Mouse (Mus musculus) spleen, postnatal 4 days (tissue): ENCODE data around the gene Wdr83.
"Not testable (repeated sequence)": the region's sequence is repeated elsewhere in the genome, so short reads cannot be mapped to it uniquely, and the experiment has no call there.

ENCODE experiments used
- DNase-seq, 2 experiments: peaks; one replicate each; pipeline ENCODE4 v3.0.0; 2022; ENCODE audit warnings: low spot score in 2 of 2

Gene Wdr83

DNA sequence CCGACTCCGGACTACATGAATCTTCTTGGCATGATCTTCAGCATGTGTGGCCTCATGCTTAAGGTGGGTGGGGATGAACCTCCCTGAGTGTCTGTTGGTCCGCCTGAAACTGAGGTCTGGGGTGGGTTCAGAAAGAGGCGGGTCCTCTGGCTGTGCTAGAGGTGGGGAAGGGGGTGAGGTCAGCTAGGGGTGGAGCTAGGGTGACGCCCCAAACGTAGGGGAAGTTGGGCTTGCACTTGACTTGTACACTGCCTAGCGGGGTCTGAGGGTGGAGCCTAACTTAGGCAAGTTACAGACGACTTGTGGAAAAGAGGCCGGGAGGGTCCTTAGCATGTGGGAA, at the start of gene Wdr83:
Wdr83 (minus strand) TSS at position 91 of the 340 bp plus-strand sequence.
- peak; percentile 72 to 79 for DNase-seq

DNA sequence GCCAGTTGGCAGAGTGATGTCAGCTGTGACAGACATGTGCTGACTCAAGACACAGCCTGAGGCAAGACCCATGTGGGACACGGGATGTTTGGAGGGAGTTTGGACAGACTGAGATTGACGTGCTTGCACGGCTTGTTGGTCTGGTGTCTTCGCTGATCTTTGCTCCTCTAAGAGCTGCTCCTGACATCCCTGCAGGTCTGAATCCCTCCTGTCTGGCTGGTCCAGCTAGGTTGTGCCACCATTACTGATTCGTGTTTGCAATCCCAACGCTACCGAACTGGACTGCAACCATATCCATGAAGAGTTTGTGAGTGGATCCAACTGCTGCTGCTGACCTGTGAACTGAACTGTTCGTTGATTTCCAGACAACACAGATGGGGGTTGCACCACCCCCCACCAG, 42.6 kb upstream of the Wdr83 start:
- no peak for DNase-seq

DNA sequence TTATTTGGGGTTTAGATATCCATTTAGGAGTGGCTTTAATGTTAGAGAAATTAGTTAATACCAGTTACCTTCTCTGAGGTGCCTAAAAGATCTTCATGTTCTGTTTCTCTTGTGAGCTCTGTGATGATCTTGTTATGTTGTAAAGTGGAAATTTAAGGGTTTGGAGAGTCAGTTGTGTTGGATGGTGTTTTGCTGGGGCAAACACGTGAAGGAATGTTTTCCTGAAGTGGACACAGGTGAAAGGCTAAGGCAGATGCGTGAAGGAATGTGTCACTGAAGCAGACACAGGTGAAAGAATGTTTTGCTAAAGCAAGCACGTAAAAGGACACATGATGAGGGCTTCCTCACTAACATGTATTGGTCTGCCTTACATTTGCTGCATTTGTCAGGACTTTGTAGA, 41.9 kb upstream of the Wdr83 start, which contains the start of gene Zfp791:
Zfp791 (minus strand) TSS at position 101 of the 400 bp plus-strand sequence.
- no peak for DNase-seq

GRCm38 (mm10) chr8:85120251-85120650, 39.1 kb upstream of the Wdr83 start:
- DNase-seq = not testable (repeated sequence)

DNA sequence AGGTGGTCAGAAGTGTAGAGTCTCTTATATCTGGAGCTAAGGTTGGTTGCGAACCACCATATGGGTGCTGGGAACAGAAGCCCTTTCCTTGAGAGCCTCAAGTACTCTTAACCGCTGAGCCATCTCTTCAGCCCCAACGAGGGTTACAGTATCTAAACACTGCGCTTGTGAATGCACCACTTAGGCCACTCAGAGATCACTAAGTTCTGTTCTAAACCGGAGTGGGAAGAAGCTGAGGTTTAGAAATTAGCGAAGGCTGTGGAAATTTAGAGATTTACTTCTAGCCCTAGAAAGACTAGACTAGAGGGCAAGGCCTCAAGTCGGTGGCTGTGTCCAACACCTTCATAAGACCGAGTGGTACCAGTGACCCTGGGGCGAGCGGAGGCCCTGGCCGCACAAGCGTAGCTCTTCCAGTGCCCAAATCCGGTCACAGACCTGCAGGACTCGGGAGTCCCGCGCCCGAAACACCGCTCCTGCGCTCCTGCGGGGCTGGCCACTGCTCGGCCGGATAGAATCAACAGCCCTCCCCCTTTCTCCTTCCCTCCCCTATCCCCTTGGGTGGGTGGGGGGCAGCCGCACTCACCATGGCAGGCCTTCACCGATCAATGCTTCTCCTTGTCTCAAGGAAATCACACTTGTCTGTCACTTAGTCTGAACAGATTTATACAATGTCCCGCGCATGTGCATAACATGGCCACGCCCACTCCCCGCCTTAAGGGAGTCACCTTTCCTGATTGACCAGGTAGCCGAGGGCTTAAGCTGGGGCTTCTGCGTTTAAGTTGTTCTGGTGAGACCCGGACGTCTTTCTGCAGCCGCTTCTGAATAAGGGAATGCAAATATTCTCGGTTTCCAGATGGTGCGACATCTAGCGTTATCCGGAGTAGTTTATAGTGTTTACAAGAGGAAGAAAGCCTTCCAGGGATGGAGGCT, 38.2 kb upstream of the Wdr83 start:
- DNase-seq = peak in 1 of 2 experiments; percentile 33

- DNase-seq = no peak
Measured at GRCm38 (mm10) chr8:85116984-85117383, 35.9 kb upstream of the Wdr83 start.

GRCm38 (mm10) chr8:85115501-85115900, 34.4 kb upstream of the Wdr83 start:
- no peak for DNase-seq

DNA sequence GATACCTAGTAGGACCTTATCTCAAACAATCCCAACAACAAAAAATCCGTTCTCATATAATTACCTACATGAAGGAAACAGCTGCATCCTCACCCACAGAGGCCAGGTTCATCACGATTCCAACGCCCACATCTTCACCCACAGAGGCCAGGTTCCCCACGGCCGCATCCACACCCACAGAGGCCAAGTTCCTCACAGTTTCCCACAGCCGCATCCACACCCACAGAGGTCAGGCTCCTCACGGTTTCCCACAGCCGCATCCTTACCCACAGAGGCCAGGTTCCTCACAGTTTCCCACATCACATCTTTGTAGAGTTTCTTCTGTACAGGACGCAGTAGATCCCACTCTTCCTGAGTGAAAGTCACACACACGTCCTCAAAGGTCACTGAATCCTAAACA, 32.1 kb upstream of the Wdr83 start:
- DNase-seq = no peak

DNA sequence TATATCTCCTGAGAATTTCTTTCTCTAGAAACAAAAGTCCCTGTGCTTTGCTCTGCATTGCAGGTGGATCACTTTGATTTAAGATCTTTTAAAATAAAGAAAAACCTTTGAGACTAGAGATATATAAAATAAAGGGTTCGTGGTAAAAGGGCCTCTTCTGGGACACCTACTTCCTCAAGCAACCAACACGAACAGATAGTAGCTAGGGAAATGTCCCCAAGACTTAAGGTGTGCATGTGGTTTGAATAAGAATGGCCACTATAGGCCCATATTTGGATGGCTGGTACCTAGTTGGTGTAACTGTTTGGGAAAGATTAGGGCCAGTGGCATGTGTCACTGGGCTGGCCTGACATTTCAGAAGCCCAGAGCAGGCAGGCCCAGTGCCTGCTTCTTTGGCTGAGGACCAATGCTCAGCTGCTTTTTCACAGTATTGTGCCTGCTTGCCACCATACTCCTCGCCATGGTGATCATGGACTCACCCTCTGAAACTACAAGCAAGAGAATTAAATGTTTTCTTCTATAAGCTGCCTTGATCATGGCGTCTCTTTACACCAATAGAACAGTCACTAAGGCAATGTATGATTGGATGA, 19.1 kb upstream of the Wdr83 start:
- no peak for DNase-seq

- DNase-seq = peak in 1 of 2 experiments; percentile 50
Measured at GRCm38 (mm10) chr8:85096850-85097249, 15.7 kb upstream of the Wdr83 start.

DNA sequence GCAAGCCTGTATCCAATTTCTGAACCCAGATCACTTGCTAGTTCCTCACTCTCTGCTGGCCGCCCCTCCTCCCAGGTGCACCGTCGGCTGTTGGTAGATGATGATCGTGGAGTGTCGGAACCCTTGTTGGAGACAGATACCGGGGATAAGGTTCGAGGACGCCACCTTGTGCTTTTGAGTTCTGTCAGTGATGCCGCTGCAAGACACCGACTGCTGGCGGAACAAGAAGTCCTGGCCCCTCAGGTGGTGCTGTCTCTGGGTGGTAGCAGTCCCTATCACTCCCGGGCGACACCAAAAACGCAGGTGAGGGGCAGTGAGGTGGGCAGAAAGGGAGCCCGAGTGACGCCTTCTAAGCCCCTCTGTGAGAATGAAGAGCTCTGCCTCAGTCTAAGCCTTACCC, 15.1 kb upstream of the Wdr83 start:
- DNase-seq = no peak

GRCm38 (mm10) chr8:85095566-85095965, 14.5 kb upstream of the Wdr83 start:
- no peak for DNase-seq

GRCm38 (mm10) chr8:85095051-85095450, 13.9 kb upstream of the Wdr83 start:
- DNase-seq = peak in 1 of 2 experiments; percentile 51

- DNase-seq = peak in 1 of 2 experiments; percentile 59
Measured at GRCm38 (mm10) chr8:85091526-85092090, 10.5 kb upstream of the Wdr83 start.

DNA sequence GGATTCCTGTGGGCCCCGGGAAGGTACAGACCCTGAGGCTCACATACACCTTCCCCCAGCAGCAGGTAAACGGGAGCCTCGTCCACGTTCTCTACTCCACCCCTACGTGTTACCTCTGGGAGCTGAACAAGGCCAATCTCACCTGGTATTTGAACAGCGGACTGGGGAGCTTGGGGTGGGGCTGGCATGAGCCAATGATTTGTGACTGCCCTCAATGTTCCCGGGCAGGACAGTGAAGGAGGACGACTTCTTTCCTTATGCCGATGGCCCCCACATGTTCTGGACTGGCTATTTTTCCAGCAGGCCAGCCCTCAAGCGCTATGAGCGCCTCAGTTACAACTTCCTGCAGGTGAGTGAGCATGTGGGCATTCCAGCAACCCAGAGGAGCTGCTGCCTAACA, 9.8 kb upstream of the Wdr83 start:
- peak in 1 of 2 experiments; percentile 55 for DNase-seq

DNA sequence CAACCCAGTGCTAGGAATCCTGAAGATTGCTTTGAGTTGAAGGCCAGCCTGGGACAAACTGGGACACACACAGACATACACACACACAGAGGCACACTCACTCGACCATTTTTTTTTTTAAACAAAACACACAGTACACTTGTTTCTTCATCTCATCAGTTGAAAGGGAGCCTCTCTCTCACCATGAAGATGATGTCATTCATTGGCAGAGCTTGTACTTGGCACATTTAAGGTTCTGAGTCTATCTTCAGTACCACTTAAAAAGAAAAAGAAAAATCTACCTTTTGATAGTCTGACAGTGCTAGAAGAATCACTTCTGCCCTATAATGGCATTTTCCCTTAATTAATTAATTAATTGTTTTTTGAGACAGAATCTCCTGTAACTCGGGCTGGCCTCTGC, 7.7 kb upstream of the Wdr83 start:
- DNase-seq = no peak

GRCm38 (mm10) chr8:85086238-85086637, 5.1 kb upstream of the Wdr83 start:
- no peak for DNase-seq

DNA sequence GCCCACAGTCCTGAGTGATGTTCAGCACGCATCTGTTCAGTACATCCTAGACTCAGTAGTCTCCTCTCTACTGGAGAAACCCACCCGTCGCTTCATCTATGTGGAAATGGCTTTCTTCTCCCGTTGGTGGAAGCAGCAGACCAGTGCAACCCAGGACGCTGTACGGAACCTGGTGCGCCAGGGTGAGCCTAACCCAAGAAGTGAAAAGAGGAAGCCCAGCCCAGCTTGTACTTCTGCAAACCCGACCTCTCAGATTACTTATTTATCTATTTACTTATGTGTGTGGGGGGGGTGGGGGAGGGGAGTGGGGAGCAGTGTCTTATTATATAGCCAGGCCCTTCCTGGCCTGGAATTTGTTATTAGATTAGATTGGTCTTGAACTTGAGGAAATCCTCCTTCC, 3.5 kb upstream of the Wdr83 start:
- no peak for DNase-seq

DNA sequence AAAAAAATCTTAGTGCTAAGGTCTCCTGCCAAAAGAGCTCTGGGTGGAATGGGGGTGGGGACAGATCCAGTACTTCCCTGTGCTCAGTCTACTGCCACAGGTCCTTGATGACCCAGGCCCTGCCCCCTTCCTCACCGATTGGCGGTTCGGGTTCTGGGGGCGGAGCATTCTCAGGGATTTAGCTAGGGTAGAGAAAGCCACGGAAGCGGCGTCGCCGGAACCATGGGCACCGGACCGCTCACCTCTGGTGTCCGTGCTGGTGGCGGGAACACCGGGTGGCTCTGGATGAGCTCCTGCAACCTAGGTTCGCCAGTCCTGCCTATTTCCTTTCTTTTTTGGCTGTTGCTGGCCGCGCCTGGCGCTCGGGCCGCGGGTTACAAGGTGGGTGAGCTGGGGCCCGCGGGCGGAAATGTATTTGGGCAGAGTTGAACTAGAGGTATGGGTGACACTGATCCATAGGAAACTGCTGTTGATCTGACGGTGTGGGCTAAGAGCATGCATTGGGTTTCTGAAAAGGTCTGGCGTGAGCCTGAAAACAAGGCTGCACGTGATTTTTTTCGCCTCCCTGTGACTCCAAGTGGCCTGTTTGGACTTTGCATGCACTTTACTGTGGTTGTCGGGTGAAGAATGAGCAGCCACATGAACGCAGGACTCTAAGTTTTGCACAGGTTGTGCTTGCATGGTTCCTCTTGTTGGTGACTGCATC, 2.2 kb upstream of the Wdr83 start, which contains the start of gene Man2b1:
Man2b1 (plus strand) TSS at position 163 of the 706 bp plus-strand sequence.
- DNase-seq = peak; percentile 87 to 90

DNA sequence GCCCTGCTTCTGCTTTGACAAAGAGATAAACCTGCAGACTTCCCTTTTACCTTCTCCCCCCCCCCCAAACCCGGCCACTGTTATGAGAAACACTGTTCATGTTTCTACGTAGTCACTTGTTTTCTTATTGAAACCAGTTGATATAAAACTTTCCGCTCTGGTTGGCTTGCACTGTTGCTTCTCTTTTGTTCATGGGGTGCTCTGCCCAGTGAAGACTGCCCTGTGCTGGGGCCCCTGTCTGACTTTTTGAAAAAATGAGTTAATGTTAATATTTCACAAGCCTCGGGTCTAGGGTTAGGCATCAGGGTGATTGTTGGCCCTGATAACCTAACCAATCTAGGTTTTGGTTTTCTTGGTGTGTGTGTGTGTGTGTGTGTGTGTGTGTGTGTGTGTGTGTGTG, 1.1 kb upstream of the Wdr83 start:
- DNase-seq = not testable (repeated sequence)

DNA sequence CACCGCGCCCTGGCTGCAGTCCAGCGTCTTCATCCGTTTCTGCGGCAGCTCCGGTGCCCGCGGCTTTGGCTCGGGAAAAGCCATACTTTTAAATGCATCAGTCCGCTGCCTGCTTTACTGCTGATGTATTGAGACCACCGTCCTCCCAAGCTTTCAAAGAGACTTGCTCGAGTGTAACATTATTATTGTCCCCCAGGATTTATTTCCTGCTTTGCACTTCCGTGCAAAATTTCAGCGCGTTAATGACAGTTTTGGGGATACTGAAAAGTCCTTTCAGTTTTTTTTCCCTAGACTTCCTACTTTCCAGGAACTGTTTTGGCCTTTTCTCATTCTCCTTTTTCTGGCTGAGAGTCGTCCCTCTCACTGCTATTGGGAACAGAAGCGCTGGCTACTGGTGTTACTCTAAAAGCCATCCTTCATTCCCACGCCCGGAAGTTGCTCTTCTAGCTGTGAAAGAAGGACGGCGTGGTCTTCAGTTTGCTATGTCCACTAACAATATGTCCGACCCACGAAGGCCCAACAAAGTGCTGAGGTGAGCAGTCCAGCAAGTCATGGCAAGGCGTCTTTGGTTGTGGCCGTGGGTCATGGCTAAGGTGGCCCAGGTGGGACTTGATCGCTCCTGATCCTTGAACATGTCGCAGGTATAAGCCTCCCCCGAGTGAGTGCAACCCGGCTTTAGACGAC, 432 bp downstream of the Wdr83 start, which contains the start of gene Wdr83os:
Wdr83os (plus strand) TSS at position 209 of the 684 bp plus-strand sequence.
- DNase-seq = peak; percentile 64 to 84
